In the genomic region with DNA sequence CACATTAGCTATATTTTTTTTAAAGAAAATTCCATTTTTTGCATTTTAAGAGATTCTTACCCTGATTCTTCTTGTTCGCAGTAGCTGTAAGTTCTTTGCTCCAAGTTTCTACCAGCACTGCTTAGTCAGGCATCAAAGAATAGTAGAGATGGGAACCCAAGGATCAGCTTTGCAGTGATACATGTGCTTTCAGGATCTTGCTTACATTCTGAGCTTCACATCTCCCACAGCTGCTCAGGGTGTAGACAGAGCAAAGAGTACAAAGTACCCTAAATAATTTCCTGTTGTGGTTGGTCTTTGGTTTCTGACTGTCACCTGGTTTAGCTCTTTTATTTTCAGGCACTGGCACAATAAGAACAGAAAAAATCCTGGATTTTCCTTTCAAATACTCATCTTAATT, we compare ENCODE assay signal across 23 mouse cellular contexts. TPM values are rescaled to one million over a fixed set of nuclear protein-coding genes. Genes with fewer than 3 reads are reported as not detected.
A peak's percentile ranks its signal among the peaks of the same experiment; 100 is the strongest.
DNase-seq lines count a peak whose midpoint lies in the region; ATAC-seq and TF ChIP-seq lines count a peak whose summit lies in the region.
"Had no signal": no experiment of that assay in that cellular context is flagged by ENCODE, and none has a peak within 500 bp of the region (broad histone marks: within the 10 kb centered on the region; RNA-seq: fewer than 3 reads in every experiment).

No protein-coding gene starts in this region.

- H3K27me3 ChIP-seq in liver, adult 2 months (ENCODE audit: control insufficient read depth, insufficient read depth, low read length), result no peaks in the 10 kb centered on the region
- no peaks in the 10 kb centered on the region for H3K27me3 ChIP-seq in liver, postnatal 0 days (ENCODE audit: insufficient read depth, low read length)
- H3K27me3 ChIP-seq in intestine, embryonic 16.5 days (replicated peaks; ENCODE audit: control insufficient read depth, insufficient read depth, low read length), result no peaks in the 10 kb centered on the region
- H3K27me3 ChIP-seq: embryonic facial prominence, embryonic 15.5 days; liver, embryonic 13.5 days; megakaryocyte, embryonic 14.5 days; midbrain, embryonic 15.5 days; Patski had no signal

- H3K4me3 ChIP-seq in liver, adult 2 months (ENCODE audit: insufficient read depth, low read depth, low read length), result no peak overlapping the region
- H3K4me3 ChIP-seq in liver, postnatal 0 days (ENCODE audit: low read depth, low read length), result no peak overlapping the region
- no peak overlapping the region for H3K4me3 ChIP-seq in intestine, embryonic 16.5 days (ENCODE audit: low read length)
- H3K4me3 ChIP-seq: embryonic facial prominence, embryonic 15.5 days; heart, embryonic 10.5 days; liver, embryonic 13.5 days; megakaryocyte, embryonic 14.5 days; midbrain, embryonic 15.5 days had no signal

- H3K27ac ChIP-seq in liver, adult 2 months (replicated peaks; ENCODE audit: insufficient read depth, low read depth, low read length), result no peak overlapping the region
- no peak overlapping the region for H3K27ac ChIP-seq in liver, postnatal 0 days (ENCODE audit: low read depth)
- H3K27ac ChIP-seq in intestine, embryonic 16.5 days (ENCODE audit: low read length), result peak overlapping the region; percentile 54; the same call in 1 of the 2 replicates
- H3K27ac ChIP-seq: embryonic facial prominence, embryonic 15.5 days; heart, embryonic 10.5 days; liver, embryonic 13.5 days; midbrain, embryonic 15.5 days had no signal

- no peak for TF ChIP-seq CTCF in liver, adult 2 months (IDR thresholded peaks at IDR 0.05; ENCODE audit: low read depth, low read length)
- TF ChIP-seq CTCF in liver, postnatal 0 days (IDR thresholded peaks at IDR 0.05; ENCODE audit: low read depth), result no peak

- no peak for TF ChIP-seq EP300 in liver, postnatal 0 days (IDR thresholded peaks at IDR 0.05; ENCODE audit: low read depth)

- peaks cover 6% of the 10 kb centered on the region; the same call in 1 of the 2 replicates for H3K79me2 ChIP-seq in liver, adult 2 months (ENCODE audit: control insufficient read depth, insufficient read depth, low read length)

- no peaks in the 10 kb centered on the region for H3K9me3 ChIP-seq in liver, postnatal 0 days (ENCODE audit: low read length)
- H3K9me3 ChIP-seq in intestine, embryonic 16.5 days (ENCODE audit: control insufficient read depth, low read length), result no peaks in the 10 kb centered on the region
- H3K9me3 ChIP-seq: embryonic facial prominence, embryonic 15.5 days; heart, embryonic 10.5 days; liver, embryonic 13.5 days; megakaryocyte, embryonic 14.5 days; midbrain, embryonic 15.5 days had no signal

- WGBS in liver, adult 2 months, result 79% methylated on average over 1 of the region's 1 CpGs
- 71% methylated on average over 1 of the region's 1 CpGs for WGBS in liver, postnatal 0 days (ENCODE audit: insufficient replicate concordance)
- WGBS in intestine, embryonic 16.5 days, result 54% methylated on average over 1 of the region's 1 CpGs

- no peak for ATAC-seq in liver, postnatal 0 days
- ATAC-seq in CD4-positive, CD25-positive, alpha-beta regulatory T cell, adult 4 months, result peak; percentile 70
- peak; percentile 39 for ATAC-seq in intestine, embryonic 16.5 days
- ATAC-seq: forebrain, embryonic 16.5 days; midbrain, embryonic 15.5 days; Patski had no signal

- TF ChIP-seq POLR2A in liver, adult 2 months (IDR thresholded peaks at IDR 0.05; ENCODE audit: extremely low read depth, insufficient read depth, low read length), result no peak

- peaks cover 2% of the 10 kb centered on the region; the same call in 1 of the 2 replicates for H3K36me3 ChIP-seq in liver, adult 2 months (ENCODE audit: control insufficient read depth, insufficient read depth, low read length)
- H3K36me3 ChIP-seq in liver, postnatal 0 days (replicated peaks; ENCODE audit: insufficient read depth, low read length), result no peaks in the 10 kb centered on the region
- no peaks in the 10 kb centered on the region for H3K36me3 ChIP-seq in intestine, embryonic 16.5 days (ENCODE audit: control insufficient read depth, insufficient read depth, low read length)
- H3K36me3 ChIP-seq: embryonic facial prominence, embryonic 15.5 days; midbrain, embryonic 15.5 days had no signal

- H3K4me1 ChIP-seq in liver, adult 2 months (ENCODE audit: control insufficient read depth, insufficient read depth, low read length), result peaks cover 19% of the 10 kb centered on the region
- H3K4me1 ChIP-seq in liver, postnatal 0 days (ENCODE audit: insufficient read depth), result peaks cover 11% of the 10 kb centered on the region
- H3K4me1 ChIP-seq in intestine, embryonic 16.5 days (ENCODE audit: control insufficient read depth, insufficient read depth, low read length), result peaks cover 5% of the 10 kb centered on the region; the same call in 1 of the 2 replicates
- H3K4me1 ChIP-seq: embryonic facial prominence, embryonic 15.5 days had no signal

- no peak overlapping the region for H3K4me2 ChIP-seq in liver, postnatal 0 days (ENCODE audit: low read depth, low read length)
- H3K4me2 ChIP-seq in intestine, embryonic 16.5 days (ENCODE audit: low read depth, low read length), result no peak overlapping the region
- H3K4me2 ChIP-seq: embryonic facial prominence, embryonic 15.5 days; liver, embryonic 13.5 days; midbrain, embryonic 15.5 days had no signal

- peak; percentile 16 for DNase-seq in liver, adult 2 months (ENCODE audit: extremely low read depth, low read depth, low spot score)
- DNase-seq in liver, postnatal 0 days, result no peak
- DNase-seq in thymus, postnatal 14 days, result peak; percentile 48
- no peak for DNase-seq in cerebellum, adult 9-10 months
- DNase-seq in adrenal gland, postnatal 10 days, result no peak
- no peak for DNase-seq in left cerebral cortex, adult 11 months (ENCODE audit: low spot score)
- DNase-seq: adrenal gland, postnatal 36 days; B cell, adult 2 months; cerebellum, adult 18-20 months; cerebellum, postnatal 36 days; kidney, adult 11 months; kidney, postnatal 10 days; liver, embryonic 13.5 days; lung, postnatal 10 days; right cerebral cortex, postnatal 14 days had no signal

- no peak overlapping the region for H3K9ac ChIP-seq in liver, adult 2 months (ENCODE audit: low read depth, low read length)
- H3K9ac ChIP-seq in liver, postnatal 0 days (replicated peaks), result no peak overlapping the region
- H3K9ac ChIP-seq in intestine, embryonic 16.5 days (ENCODE audit: low read depth, low read length), result no peak overlapping the region
- H3K9ac ChIP-seq: embryonic facial prominence, embryonic 15.5 days; liver, embryonic 13.5 days; midbrain, embryonic 15.5 days had no signal

RNA-seq across cellular contexts. Expression of a gene that starts 9.1 kb away (rescaled TPM):
- total RNA-seq in liver, adult 2 months (2014; rRNA removed), result 6.0 and 6.5 TPM in 2 replicates
- polyA plus RNA-seq in liver, adult 2 months (2012; rRNA removed), result 0.91 and 1.1 TPM in 2 replicates
- polyA plus RNA-seq in liver, postnatal 0 days (2015; fragmentation: Nextera tagmentation; extraction: Ambion mirVana), result 7.4 and 7.5 TPM in 2 replicates
- polyA plus RNA-seq in CD4-positive, CD25-positive, alpha-beta regulatory T cell, adult 4 months (2017; shearing (Covaris generic)), result 1 to 10 TPM; 4.0 to 5.4 TPM
- polyA plus RNA-seq in intestine, embryonic 16.5 days (2015; fragmentation: Nextera tagmentation; extraction: Ambion mirVana), result 39.5 and 41.9 TPM in 2 replicates
- total RNA-seq in adrenal gland, postnatal 10 days (2021), result 10 to 100 TPM; 33.7 to 36.6 TPM

Comparison
In these comparisons a context has a peak if more than half of its experiments do, and no peak if none do; other contexts are left out.
1. DNase-seq: peak in liver, adult 2 months (single experiment) and thymus, postnatal 14 days (single experiment); none in liver, postnatal 0 days (single experiment), cerebellum, adult 9-10 months (single experiment), adrenal gland, postnatal 10 days (single experiment) and left cerebral cortex, adult 11 months (single experiment).